Mouse (Mus musculus): ENCODE data around the gene Gm4187.
"Not testable (repeated sequence)": the region's sequence is repeated elsewhere in the genome, so short reads cannot be mapped to it uniquely, and the experiment has no call there.

The Gm4187 gene

GRCm38 (mm10) chr7:22329617-22330016 is at the start of gene Gm4187:
Gm4187 (minus strand) TSS chr7:22329717.
- DNase-seq (ENCODE audit: low spot score): not testable (repeated sequence)

DNA sequence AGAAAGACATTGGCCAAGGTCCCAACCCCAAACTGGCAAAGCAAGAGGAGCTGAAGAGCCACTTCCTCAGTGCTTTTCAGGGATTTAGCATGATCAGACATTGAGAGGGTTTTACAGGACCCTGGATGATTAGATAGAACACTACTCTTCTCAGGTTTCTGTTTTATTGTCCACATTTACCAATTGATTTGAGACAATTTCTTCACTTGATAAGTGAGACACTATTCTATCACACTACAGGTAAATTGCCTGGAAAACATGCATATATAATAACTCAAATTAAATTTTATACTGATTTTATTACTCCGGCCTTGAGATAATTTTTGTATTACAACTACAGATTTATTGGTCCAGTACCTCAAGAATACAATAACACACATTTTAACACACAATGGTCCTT is 41.4 kb upstream of the Gm4187 start, which contains the start of gene Gm8660:
Gene Gm8660, minus strand, starts transcription at position 101 of the 400 bp plus-strand sequence.
- not testable (repeated sequence) for DNase-seq (ENCODE audit: low spot score)
